Mouse (Mus musculus): ENCODE data around the gene Rexo2. TPM values are rescaled to one million over a fixed set of nuclear protein-coding genes. Genes with fewer than 3 reads are reported as not detected.
A peak's percentile ranks its signal among the peaks of the same experiment; 100 is the strongest.
"Not testable (repeated sequence)": the region's sequence is repeated elsewhere in the genome, so short reads cannot be mapped to it uniquely, and the experiment has no call there.

Gene Rexo2
- total RNA-seq, 2 experiments from 2014 or later, result 94.1 to 94.4 TPM

DNA sequence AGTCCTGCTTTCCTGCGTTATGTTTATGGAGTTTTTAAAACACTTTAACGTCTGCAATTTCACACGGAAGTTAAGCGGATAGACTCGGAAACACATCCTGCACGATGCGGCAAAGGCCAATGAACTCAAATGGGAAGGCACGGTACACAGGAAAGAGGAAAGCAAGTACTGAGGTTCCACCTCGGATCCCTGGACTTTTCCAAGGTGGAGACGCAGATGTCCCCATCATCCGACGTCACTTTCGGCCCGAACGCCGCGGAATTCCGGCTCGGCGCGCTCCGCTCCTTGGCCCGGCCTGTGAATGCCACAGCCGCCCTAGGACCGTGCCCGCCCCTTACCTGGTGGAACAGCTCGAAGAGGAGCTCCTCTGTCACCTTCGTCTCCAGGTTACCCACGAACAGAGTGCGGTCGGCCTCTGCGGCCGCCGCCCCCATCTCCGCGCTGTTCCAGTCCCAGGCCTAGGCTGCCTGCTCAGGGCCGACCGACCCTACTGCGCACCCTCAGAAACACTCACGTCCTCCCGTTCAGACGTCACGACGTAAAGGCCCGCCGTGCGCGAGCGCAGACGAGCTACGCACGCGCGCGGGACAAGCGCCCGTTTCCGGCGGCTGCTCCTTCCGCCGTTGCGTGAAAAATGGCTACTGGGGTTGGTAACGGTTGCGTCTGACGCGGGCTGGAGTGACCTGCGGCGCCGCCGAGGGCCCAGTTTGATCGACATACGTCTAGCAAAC is 14.6 kb upstream of the Rexo2 start, which contains the start of the genes Rbm7 and Gm5617:
Rbm7 (minus strand) TSS at position 483 of the 731 bp plus-strand sequence.
Gm5617 (plus strand) TSS at position 626 of the 731 bp plus-strand sequence.
- no peak for TF ChIP-seq CTCF (conservative IDR thresholded peaks at IDR 0.05)
- peak within 1 kb of the TSS; percentile 94 for H3K27ac ChIP-seq
- H3K4me3 ChIP-seq, result peak within 1 kb of the TSS; percentile 72
- peak; percentile 94 to 96 for DNase-seq (ENCODE audit: low spot score in 2 of 2)

DNA sequence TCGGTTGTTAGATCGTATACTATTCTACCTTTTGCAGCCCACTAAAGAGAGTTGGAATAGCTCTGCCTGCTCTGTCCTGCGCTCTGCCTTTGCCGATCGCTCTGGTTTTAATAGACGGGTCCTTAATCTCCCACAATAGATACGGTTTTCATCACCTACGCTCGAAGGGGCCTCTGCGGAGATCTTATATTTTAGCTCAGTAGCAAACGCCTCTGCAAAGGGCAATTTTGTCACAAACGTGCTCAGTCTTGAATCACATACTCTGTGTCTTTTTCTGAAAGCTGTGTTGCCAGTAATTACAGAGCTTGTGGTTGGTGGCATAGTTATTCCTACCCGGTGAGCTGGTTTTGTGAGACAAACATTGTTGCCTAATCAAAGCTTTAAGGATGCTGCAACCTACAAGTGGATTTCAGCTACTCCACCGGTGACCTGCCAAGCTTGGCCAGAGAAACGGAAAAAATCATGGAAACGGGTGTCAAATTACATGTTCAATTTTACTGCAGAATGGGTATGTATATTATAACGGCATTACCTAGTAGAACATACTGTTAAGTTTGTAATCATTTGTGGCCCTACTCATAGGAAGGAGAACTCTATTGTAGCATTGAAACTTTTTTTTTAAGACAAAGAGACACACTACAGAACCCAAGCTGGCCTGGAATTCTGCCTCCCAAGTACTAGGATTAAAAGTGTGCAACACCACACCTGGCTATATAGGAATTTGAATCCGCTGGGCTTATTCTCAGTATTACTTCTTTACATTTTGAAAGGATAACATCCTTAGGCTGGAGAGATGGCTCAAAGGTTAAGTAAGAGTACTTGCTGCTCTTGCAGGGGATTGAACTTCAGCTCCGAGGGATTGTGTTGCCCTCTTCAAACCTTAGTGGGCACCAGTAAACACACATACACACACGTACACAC is 1.1 kb upstream of the Rexo2 start:
- DNase-seq (ENCODE audit: low spot score in 2 of 2), result no peak
- Histone ChIP-seq H3K27ac (no peak overlapping the region), H3K4me3 (peak overlapping the region; percentile 73)
- TF ChIP-seq CTCF (conservative IDR thresholded peaks at IDR 0.05), result no peak

DNA sequence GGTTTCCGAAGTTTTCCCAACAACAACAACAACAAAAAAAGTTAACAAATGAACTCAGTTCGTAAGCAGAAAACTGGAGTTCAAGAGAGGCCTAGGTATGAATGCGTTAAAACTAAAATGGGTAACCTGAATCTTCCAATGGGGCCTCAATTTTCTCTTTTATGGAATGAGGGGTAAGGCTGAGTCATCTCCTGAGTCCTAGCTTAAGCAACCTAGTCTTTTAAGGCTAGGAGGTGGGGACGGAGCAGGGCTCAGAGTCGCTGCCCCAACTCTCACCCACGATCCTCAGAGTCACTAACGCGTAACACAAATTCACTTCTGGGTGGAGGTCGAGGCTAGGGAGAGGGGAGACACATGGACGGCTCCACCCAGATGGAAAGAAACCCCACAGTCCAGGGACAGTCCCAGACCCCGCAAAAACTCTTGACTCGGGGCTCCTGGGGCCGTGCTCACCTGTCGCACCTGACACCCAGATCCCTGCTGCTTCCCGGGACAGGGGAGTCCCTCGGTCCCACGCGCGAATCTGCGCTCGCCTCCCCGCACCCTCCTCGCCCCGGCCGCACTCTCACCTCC is 499 bp downstream of the Rexo2 start:
- TF ChIP-seq CTCF (conservative IDR thresholded peaks at IDR 0.05), result no peak
- peak overlapping the region; percentile 90 for H3K27ac ChIP-seq
- peak in 1 of 2 experiments; percentile 6 for DNase-seq (ENCODE audit: low spot score in 2 of 2)
- H3K4me3 ChIP-seq, result peak overlapping the region; percentile 73

DNA sequence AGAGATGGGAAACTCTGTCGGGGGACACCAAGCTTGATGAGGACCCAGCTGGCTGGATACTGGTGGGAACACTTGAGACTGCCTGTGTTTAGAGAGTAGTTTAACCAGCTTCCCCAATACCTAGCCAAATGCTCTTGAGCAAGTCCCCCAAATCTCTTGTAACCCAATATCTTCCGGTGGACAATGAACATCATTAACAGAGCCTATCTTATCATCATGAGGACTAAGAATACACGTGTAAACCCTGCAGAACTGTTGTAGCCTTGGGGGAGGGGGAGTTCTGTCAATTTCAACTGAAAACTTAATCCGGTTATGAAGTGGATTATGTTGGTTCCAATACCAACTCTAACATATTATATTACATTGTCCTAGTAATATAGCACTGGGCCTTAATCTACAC is 1.6 kb downstream of the Rexo2 start:
- no peak for DNase-seq (ENCODE audit: low spot score in 2 of 2)
- no peak overlapping the region for H3K4me3 ChIP-seq
- TF ChIP-seq CTCF (conservative IDR thresholded peaks at IDR 0.05), result no peak
- H3K27ac ChIP-seq, result no peak overlapping the region

DNA sequence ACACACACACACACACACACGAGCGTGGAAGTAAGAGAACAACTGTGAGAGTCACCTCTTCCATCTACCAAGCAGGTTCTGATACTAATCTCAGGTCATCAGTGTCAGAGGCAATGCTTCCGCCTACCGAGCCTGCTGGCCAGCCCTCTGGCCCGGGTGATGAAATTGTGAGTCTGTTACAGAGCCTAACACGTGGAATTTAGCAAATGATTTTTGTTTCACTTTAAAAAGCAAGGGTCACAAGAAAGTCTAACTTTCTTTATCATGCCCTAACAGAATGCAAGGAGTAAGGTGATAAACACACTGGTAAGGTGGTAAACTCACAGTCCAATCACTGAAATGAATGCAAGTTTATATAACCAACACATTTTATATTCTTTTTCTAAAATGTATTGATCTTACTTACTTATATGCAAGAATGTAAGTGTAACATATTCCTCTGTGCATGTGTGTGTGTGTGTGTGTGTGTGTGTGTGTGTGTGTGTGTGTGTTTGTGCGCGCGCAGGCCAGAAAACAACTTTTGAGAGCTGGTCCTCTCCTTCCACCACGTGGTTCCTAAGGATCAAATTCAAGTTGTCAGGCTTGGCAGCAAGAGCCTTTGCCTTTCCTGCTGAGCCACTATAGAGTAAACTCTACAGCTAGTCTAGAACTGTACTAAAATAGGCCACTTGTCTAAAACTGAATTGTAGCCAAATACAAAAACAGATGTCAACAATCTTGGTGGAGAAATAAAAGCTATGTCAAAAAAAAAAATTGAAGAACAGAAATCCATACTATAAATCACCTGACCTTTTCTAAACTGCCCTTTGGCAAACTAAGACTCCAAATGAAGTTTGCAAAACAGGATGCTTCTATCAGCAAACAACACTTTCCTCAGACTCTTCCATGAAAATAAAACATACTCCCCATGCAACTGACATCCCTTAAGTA is 3.9 kb downstream of the Rexo2 start:
- Histone ChIP-seq H3K4me3 (no peak overlapping the region), H3K27ac (no peak overlapping the region)
- TF ChIP-seq CTCF (conservative IDR thresholded peaks at IDR 0.05), result no peak
- no peak for DNase-seq (ENCODE audit: low spot score in 2 of 2)

DNA sequence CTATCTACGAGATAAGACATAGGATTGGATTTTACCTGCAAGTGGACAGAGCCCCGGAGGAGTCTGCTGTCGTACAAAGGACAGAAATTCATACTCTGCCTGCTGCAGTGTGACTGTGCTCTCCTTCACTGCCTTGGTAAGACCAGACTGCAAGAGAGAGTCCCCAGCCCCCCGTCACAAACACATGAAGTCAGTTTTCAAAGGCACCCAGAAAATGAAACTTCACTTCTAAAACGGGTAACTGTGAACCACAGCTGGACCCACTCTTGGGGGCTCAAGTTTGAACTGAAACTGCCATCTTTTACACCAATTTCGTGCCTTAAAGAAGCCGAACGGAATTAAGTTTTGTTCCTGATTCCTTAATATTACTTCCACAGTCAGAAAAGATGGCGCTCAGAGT is 6.1 kb downstream of the Rexo2 start:
- Histone ChIP-seq H3K4me3 (no peak overlapping the region), H3K27ac (no peak overlapping the region)
- no peak for DNase-seq (ENCODE audit: low spot score in 2 of 2)
- TF ChIP-seq CTCF (conservative IDR thresholded peaks at IDR 0.05), result no peak

DNA sequence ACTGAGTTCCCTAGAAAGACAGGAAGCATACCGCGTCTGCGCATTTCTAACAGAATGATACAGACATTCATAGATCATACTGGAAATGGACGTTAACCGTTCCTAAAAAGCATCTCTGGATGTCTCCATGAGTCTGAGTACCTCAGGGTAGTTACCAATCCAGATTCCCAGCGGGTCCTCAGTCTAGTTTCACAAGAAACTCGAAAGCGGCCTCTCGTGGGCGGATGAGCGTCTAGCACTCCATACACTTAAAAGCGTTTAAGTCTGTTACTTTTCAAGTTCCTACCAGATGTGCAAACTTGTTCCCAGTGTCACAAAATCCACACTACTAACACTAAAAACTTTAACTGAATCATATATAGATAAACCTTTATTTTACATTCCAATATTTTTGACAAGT is 7.3 kb downstream of the Rexo2 start:
- Histone ChIP-seq H3K4me3 (no peak overlapping the region), H3K27ac (no peak overlapping the region)
- DNase-seq (ENCODE audit: low spot score in 2 of 2), result no peak
- no peak for TF ChIP-seq CTCF (conservative IDR thresholded peaks at IDR 0.05)

DNA sequence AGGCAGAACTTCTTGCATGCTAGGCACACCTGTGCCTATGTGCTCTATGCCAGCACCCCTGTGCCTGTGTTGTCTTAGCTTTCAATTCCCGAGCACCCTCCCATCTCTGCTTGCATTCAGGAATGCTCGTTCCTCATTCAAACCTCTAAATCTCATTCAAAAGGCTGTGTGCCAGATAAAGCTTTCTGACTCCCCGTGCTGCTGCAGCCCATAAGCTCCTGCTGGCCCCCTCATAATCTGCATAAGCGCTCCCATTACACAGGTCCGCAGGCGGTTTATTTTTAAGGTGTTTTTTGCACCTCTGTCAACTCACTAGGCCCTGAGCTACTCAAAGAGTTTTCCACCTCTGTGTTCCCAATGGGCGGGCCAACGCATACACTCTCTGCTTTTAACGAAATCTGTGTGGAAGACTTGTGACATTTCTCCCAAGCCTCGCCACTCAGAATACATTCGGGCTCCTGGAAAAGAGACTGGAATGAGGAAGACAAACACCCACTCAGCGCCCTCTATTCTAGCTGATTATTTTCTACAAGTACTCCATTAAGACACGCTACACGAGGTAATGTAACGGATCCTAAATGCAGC is 7.9 kb downstream of the Rexo2 start:
- no peak for TF ChIP-seq CTCF (conservative IDR thresholded peaks at IDR 0.05)
- DNase-seq (ENCODE audit: low spot score in 2 of 2), result no peak
- no peak overlapping the region for H3K4me3 ChIP-seq

DNA sequence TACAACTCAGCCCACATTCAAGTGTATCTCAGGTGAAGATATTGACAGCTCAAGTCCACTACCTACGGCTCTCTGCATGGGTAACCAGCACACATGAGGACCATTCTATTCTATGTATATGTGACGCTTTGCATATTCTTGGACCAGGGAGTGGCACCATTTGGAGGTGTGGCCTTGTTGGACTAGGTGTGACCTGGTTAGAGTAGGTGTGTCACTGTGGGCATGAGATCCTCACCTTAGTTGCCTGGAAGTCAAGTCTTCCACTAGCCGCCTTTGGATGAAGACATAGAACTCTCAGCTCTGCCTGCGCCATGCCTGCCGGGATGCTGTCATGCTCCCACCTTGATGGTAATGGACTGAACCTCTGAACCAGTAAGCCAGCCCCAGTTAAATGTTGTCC is 13.0 kb downstream of the Rexo2 start:
- not testable (repeated sequence) for H3K4me3 ChIP-seq; H3K27ac ChIP-seq; DNase-seq (ENCODE audit: low spot score in 2 of 2)

More for the DNA sequence above, 7.9 kb downstream of the Rexo2 start:
- H3K27ac ChIP-seq, result no peak overlapping the region

DNA sequence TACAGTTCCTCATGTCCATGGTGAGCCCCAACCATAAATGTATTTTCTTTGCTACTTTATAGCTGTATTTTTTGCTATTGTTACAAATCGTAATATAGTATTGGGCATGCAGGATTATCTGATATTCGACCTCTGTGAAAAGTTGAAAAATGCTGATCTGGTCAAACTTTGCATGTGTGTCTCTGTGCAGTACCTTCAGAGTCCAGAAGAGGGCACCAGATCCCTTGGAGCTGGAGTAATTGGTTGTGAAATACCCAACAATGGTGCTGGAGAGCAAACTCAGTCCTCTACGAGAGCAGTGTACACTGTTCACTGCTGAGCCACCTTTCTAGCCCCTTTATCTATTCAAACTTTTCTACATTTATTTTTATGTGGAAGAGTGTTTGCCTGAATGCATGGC is 13.6 kb downstream of the Rexo2 start:
- DNase-seq (ENCODE audit: low spot score in 2 of 2), result peak; percentile 25 to 65
- peak; percentile 96 for TF ChIP-seq CTCF (conservative IDR thresholded peaks at IDR 0.05)
- Histone ChIP-seq H3K27ac (no peak overlapping the region), H3K4me3 (no peak overlapping the region)

DNA sequence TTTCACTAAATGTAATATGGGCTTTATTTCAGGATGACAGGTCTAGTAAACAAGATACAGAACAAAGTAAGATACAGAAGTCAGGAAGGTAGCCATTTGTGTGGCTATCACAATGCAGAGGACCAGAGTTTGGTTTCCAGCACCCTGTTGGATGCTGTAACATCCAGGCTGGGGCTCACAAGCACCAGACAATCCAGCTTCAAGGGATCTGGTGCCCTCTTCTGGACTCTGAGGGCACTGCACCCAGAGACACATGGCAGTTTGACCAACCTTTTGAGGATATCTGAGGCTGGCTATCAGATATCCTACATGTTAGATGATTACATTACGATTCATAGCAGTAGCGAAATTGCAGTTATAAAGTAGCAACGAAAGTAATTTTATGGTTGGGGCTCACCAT is 14.8 kb downstream of the Rexo2 start:
- no peak overlapping the region for H3K27ac ChIP-seq
- TF ChIP-seq CTCF (conservative IDR thresholded peaks at IDR 0.05), result peak; percentile 59

DNA sequence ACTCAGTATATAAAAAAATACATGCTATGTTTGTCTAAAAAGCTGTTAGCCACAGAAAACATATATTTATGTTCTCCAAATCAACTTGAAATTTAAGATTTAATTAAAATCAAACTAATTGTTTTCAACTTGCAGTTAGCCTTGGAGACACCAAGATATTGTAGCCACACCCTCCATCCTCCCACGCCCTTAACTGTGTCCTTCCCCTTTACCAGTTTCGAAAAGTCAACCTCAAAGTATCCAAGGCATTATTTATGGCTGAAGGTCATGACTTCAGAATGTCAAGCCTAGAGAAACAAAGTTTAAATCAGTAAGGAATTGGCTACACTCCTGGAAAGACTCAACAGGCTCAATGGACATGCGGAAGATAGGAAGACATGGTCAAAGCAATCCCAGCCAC is 18.9 kb downstream of the Rexo2 start:
- no peak for TF ChIP-seq CTCF (conservative IDR thresholded peaks at IDR 0.05)
- no peak for DNase-seq (ENCODE audit: low spot score in 2 of 2)
- Histone ChIP-seq H3K27ac (no peak overlapping the region), H3K4me3 (no peak overlapping the region)

More for the DNA sequence above, 14.8 kb downstream of the Rexo2 start:
- DNase-seq (ENCODE audit: low spot score in 2 of 2), result no peak
- no peak overlapping the region for H3K4me3 ChIP-seq

All from layer of hippocampus, adult 2 months (tissue).